Mouse (Mus musculus) megakaryocyte, embryonic 14.5 days (primary cell): ENCODE results near the gene Spout1.

Experiments used
- FLI1 ChIP-seq: IDR thresholded peaks from 2 replicates; pipeline ENCODE4 v1.6.1; 2012; ENCODE audit warnings: low read length, inconsistent platforms, mixed read lengths
- GATA1 ChIP-seq: IDR thresholded peaks from 3 replicates; pipeline ENCODE4 v1.6.1; 2012; ENCODE audit warnings: mixed read lengths, low read length, inconsistent platforms, borderline replicate concordance

DNA sequence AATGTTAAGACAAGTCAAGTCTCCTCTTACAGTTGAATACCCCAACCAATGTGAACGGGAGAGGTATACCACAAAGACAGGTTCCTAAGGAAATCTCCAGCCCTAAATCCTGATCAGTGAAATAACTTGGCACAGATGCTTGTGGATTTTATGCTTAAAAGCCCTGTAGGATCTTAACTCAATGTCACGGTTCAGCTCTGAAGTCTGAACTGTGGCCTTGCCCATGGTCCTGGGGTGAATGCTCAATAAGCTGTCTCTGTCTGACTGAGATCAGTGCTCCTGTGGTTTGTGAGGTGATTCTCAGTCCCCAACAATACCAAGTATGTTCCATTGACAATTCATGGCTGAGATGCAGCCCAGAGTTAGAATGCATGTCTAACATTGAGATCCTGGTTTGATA lies 4.2 kb upstream of the Spout1 start:
- no peak for TF ChIP-seq GATA1
- TF ChIP-seq FLI1, result no peak
